15 mouse cellular contexts compared by ENCODE assay signal in the genomic region with DNA sequence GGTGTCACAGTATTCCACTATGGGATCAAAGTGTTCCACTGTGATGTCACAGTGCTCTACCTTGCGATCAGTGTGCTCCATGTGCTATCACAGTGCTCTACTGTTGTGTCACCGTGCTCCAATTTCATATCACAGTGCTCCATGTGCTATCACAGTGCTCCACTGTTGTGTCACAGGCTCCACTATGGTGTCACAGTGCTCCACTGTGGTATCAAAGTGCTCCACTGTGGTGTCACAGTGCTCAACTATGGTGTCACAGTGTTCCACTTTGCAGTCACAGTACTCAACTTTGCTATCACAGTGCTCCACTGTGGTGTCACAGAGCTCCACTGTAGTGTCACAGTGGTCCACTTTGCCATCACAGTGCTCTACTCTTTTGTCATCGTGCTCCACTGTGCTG.
DNase-seq lines count a peak whose midpoint lies in the region; ATAC-seq lines count a peak whose summit lies in the region.
"Had no signal": no experiment of that assay in that cellular context is flagged by ENCODE, and none has a peak within 500 bp of the region (broad histone marks: within the 10 kb centered on the region; RNA-seq: fewer than 3 reads in every experiment).

No protein-coding gene starts in this region.

- no peaks in the 10 kb centered on the region for H3K27me3 ChIP-seq in forebrain, embryonic 11.5 days (ENCODE audit: control insufficient read depth, insufficient read depth, low read length)
- no peaks in the 10 kb centered on the region for H3K27me3 ChIP-seq in forebrain, embryonic 10.5 days (ENCODE audit: poor library complexity, severe bottlenecking)
- H3K27me3 ChIP-seq in kidney, embryonic 16.5 days (ENCODE audit: insufficient read depth, low read length) = no peaks in the 10 kb centered on the region
- H3K27me3 ChIP-seq: CH12.LX; limb, embryonic 15.5 days had no signal

- no peak overlapping the region for H3K4me2 ChIP-seq in forebrain, embryonic 11.5 days (ENCODE audit: low read depth, low read length, severe bottlenecking)
- H3K4me2 ChIP-seq in kidney, embryonic 16.5 days (replicated peaks; ENCODE audit: low read depth, low read length) = no peak overlapping the region
- H3K4me2 ChIP-seq: limb, embryonic 15.5 days had no signal

- H3K4me3 ChIP-seq in forebrain, embryonic 11.5 days (ENCODE audit: low read depth, low read length) = no peak overlapping the region
- no peak overlapping the region for H3K4me3 ChIP-seq in forebrain, embryonic 10.5 days
- H3K4me3 ChIP-seq in kidney, embryonic 16.5 days (ENCODE audit: low read length) = no peak overlapping the region
- H3K4me3 ChIP-seq: layer of hippocampus, adult 2 months; left cerebral cortex, adult 2 months; limb, embryonic 15.5 days had no signal

- 90% methylated on average over 3 of the region's 3 CpGs for WGBS in forebrain, embryonic 11.5 days
- WGBS in forebrain, embryonic 10.5 days = 88% methylated on average over 3 of the region's 3 CpGs
- 89% methylated on average over 3 of the region's 3 CpGs for WGBS in kidney, embryonic 16.5 days

- DNase-seq in forebrain, embryonic 11.5 days (ENCODE audit: low spot score) = peak; percentile 39
- DNase-seq in forebrain, embryonic 10.5 days (ENCODE audit: extremely low spot score, low spot score) = no peak
- peak; percentile 1 for DNase-seq in kidney, adult 18-20 months
- peak; percentile 1 for DNase-seq in thymus, postnatal 14 days
- no peak for DNase-seq in thymus, postnatal 0 days (ENCODE audit: low spot score)
- DNase-seq in right cerebral cortex, postnatal 36 days (ENCODE audit: low spot score in 2 of 2) = no peak
- no peak for DNase-seq in gastrocnemius, postnatal 36 days
- DNase-seq: lung, postnatal 10 days; midbrain, embryonic 14.5 days had no signal

- H3K27ac ChIP-seq in forebrain, embryonic 11.5 days (ENCODE audit: low read depth, low read length) = no peak overlapping the region
- no peak overlapping the region for H3K27ac ChIP-seq in forebrain, embryonic 10.5 days
- H3K27ac ChIP-seq in kidney, embryonic 16.5 days (ENCODE audit: low read length) = no peak overlapping the region
- H3K27ac ChIP-seq: layer of hippocampus, adult 2 months; left cerebral cortex, adult 2 months; limb, embryonic 15.5 days had no signal

- no peak overlapping the region for H3K9ac ChIP-seq in forebrain, embryonic 11.5 days (ENCODE audit: low read length)
- no peak overlapping the region for H3K9ac ChIP-seq in kidney, embryonic 16.5 days (replicated peaks; ENCODE audit: low read length)
- H3K9ac ChIP-seq: limb, embryonic 15.5 days had no signal

- no peaks in the 10 kb centered on the region for H3K36me3 ChIP-seq in forebrain, embryonic 11.5 days (ENCODE audit: control insufficient read depth, insufficient read depth, low read length)
- H3K36me3 ChIP-seq in forebrain, embryonic 10.5 days (replicated peaks) = no peaks in the 10 kb centered on the region
- H3K36me3 ChIP-seq in kidney, embryonic 16.5 days (ENCODE audit: insufficient read depth, low read length) = no peaks in the 10 kb centered on the region
- H3K36me3 ChIP-seq: limb, embryonic 15.5 days had no signal

- intact Hi-C loops in gastrocnemius, postnatal 36 days (cut with DNase I) = no loop called here

- no peaks in the 10 kb centered on the region for H3K4me1 ChIP-seq in forebrain, embryonic 11.5 days (replicated peaks; ENCODE audit: control insufficient read depth, insufficient read depth, low read length)
- H3K4me1 ChIP-seq in forebrain, embryonic 10.5 days = no peaks in the 10 kb centered on the region
- no peaks in the 10 kb centered on the region for H3K4me1 ChIP-seq in kidney, embryonic 16.5 days (ENCODE audit: insufficient read depth, low read length)
- H3K4me1 ChIP-seq: limb, embryonic 15.5 days had no signal

- peak; percentile 61 for ATAC-seq in forebrain, embryonic 11.5 days (replicated peaks; ENCODE audit: low FRiP score)
- ATAC-seq in kidney, embryonic 16.5 days (ENCODE audit: low FRiP score, low TSS enrichment) = no peak
- ATAC-seq: activated CD4-positive, CD25-positive, alpha-beta regulatory T cell, adult 4 months had no signal

- no peaks in the 10 kb centered on the region for H3K9me3 ChIP-seq in forebrain, embryonic 11.5 days (ENCODE audit: control insufficient read depth, low read length)
- H3K9me3 ChIP-seq in forebrain, embryonic 10.5 days = peaks cover 5% of the 10 kb centered on the region; the same call in 1 of the 2 replicates
- H3K9me3 ChIP-seq in kidney, embryonic 16.5 days (ENCODE audit: low read length) = no peaks in the 10 kb centered on the region; the same call in 1 of the 2 replicates
- H3K9me3 ChIP-seq: limb, embryonic 15.5 days had no signal

Comparison
In these comparisons a context has a peak if more than half of its experiments do, and no peak if none do; other contexts are left out.
1. DNase-seq: peak in forebrain, embryonic 11.5 days (single experiment), kidney, adult 18-20 months (single experiment) and thymus, postnatal 14 days (single experiment); none in forebrain, embryonic 10.5 days (single experiment), thymus, postnatal 0 days (single experiment), right cerebral cortex, postnatal 36 days (0 of 2) and gastrocnemius, postnatal 36 days (0 of 2).